Mouse (Mus musculus) spleen, postnatal 10 days (tissue): ENCODE results near the gene Morc2a.

ENCODE experiments used
- DNase-seq, 2 experiments: peaks; one replicate each; pipeline ENCODE4 v3.0.0; 2021 to 2022; ENCODE audit warnings: low spot score in 2 of 2

Morc2a gene

DNA sequence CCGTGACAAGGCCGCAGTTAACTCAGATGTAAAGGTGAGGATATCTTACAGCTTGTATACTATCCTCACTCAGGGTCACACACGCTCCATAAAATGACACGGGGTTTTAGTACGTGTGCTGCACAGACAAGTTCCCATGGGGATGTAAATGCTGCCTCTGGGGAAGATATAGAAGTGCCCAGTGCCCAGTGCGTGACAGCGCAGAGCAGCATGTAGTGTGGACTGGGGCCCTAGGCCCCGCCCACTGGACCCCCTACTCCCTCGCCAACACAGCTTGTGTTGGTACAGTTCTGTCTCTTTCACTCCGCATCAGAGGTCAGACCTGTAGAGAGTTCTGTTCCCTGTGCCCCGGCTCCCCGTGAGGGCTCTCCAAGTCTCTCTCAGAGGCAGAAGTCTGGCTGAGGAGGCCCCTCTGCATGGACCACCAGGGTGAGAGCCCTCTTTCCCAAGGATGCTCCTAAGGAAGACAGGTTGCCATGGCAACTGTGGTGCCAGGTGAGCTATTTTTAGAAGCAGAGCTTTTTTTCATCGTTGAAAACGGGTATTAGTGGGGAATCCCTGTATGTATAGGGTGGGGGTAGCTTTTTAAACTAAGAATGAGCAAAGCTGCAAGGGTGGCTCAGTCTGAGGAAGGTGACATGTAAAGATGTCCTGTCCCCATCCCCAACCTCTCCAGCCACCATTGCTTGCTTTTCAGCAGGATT is 85.1 kb downstream of the Morc2a start:
- no peak for DNase-seq

DNA sequence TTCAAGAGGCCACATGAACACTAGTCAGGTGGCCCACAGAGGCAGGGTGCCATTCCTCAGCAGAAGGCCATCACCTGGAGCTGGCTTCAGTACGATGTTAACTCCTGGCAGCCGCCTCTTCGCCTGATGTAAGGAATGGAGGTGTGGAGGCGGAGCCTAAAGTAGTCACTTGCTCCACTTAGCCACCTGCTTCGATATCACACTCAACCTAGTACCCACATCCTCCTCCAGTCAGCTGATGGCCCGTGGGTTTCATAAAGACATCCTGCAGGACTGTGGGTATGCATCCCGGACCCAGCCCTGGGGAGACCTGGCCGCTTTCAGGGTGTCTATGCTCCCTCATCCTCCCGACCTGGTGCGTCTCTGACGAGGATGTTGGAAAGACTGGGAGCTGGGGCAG is 86.7 kb downstream of the Morc2a start:
- no peak for DNase-seq

DNA sequence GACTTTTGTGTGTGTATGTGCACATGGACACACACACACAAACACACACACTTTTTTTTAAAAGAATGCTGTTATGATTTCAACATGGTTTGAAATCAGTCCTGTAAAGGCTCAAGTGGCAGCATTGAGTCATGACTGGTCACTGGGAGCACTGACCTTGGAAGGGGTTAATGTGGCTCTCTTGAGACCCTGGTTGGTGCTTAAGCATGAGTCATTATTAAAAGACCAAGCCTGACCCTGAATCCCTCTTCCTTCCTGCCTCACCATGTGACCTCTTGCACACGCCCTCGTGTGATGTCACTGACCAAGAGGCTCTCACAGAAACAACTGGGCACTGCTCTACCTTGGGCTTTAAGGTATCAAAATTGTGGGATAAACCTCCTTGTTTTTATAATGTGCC is 89.8 kb downstream of the Morc2a start:
- no peak for DNase-seq
